Mouse (Mus musculus) neural tube, embryonic 15.5 days (tissue): ENCODE measurements around the gene Myo1d. TPM values are rescaled to one million over a fixed set of nuclear protein-coding genes. Genes with fewer than 3 reads are reported as not detected.

Experiments used
- ATAC-seq: fragments of 200-750 bp; cut with Nextera tagmentation; 2 replicates; pipeline ENCODE4 v1.8.0; 2017; ENCODE audit warnings: mild to moderate bottlenecking, moderate TSS enrichment, moderate library complexity; ENCODE audit not compliant: low FRiP score
- H3K27ac ChIP-seq: fragments of 300-500 bp; sonication (generic); replicated peaks from 2 replicates; pipeline ENCODE4 v1.5.1; 2015; ENCODE audit warnings: mild to moderate bottlenecking, inconsistent platforms
- H3K27me3 ChIP-seq: fragments of 300-500 bp; sonication (generic); replicated peaks from 2 replicates; pipeline ENCODE4 v1.6.1; 2015; ENCODE audit warnings: inconsistent platforms
- H3K36me3 ChIP-seq: fragments of 300-500 bp; sonication (generic); 2 replicates; pipeline ENCODE4 v1.6.1; 2015; ENCODE audit warnings: inconsistent platforms
- H3K4me1 ChIP-seq: fragments of 300-500 bp; sonication (generic); 2 replicates; pipeline ENCODE4 v1.6.1; 2015; ENCODE audit warnings: inconsistent platforms
- H3K4me2 ChIP-seq: fragments of 300-500 bp; sonication (generic); 2 replicates; pipeline ENCODE4 v1.6.1; 2015; ENCODE audit warnings: inconsistent platforms, mild to moderate bottlenecking, moderate library complexity
- H3K4me3 ChIP-seq: fragments of 300-500 bp; sonication (generic); replicated peaks from 2 replicates; pipeline ENCODE4 v1.5.1; 2015; ENCODE audit warnings: mild to moderate bottlenecking, inconsistent platforms
- H3K9ac ChIP-seq: fragments of 300-500 bp; sonication (generic); replicated peaks from 2 replicates; pipeline ENCODE4 v1.6.1; 2015; ENCODE audit warnings: mild to moderate bottlenecking, inconsistent platforms
- H3K9me3 ChIP-seq: fragments of 300-500 bp; sonication (generic); replicated peaks from 2 replicates; pipeline ENCODE4 v1.6.1; 2016; ENCODE audit warnings: inconsistent platforms
- WGBS: fragments of 180-500 bp; shearing (Covaris S2); methylation state at CpG from one replicate; pipeline ENCODE4 v1.1.7; 2015; ENCODE audit warnings: mixed read lengths; 5-methylcytosine and 5-hydroxymethylcytosine counted together
- polyA plus RNA-seq: library from polyadenylated mRNA; unstranded; fragments of >200 nt; fragmentation: Nextera tagmentation; extraction: Ambion mirVana; gene quantifications from 2 replicates; pipeline ENCODE4 v1.2.1, GENCODE M21; 2015

Gene Myo1d
- 2.6 and 6.9 TPM in 2 replicates for polyA plus RNA-seq

DNA sequence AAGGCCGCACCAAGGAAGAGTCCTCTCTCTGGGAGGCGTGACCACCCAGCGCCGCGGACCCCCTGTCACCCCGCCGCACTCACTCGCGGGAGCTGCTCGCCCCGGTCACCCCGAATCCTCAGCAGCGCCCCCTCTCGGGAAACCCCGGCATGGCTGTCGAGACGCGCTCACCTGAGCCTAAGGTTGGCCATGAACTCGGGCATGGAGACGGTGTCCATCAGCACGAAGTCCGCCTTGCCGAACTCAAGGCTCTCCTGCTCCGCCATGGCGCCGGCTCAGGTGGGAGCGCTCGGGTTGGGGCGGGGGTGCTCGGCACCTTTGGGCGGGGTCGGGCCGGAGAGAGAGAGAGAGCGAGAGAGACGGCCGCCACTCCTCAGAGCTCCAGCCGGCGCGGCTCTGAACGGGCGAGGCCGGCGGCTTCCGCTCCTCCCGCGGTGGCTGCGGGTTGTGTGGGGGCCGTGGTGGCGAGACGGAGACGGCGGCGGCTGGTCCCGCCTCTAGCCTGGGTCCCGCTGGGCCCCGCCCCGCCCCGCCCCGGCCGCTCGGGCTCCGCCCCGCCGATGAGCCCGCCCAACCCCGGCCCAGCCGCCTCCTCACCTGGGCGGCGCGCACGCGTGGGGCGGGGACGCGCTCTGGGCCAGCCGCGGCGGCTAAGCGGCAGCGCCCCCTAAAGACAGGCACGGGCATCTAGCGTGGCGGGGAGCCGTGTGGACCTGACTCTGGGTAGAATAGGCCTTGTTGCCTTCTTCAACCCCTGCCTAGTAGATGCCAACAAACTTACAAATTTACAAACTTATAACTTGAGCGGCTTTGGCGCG is at the start of gene Myo1d:
Myo1d (minus strand) TSS at position 499 of the 818 bp plus-strand sequence.
- Histone ChIP-seq H3K36me3 (no peaks in the 10 kb centered on the region), H3K9me3 (no peaks in the 10 kb centered on the region), H3K27ac (peak within 1 kb of the TSS; percentile 49), H3K9ac (peak within 1 kb of the TSS; percentile 54), H3K4me2 (peak within 1 kb of the TSS; percentile 93), H3K4me3 (peak within 1 kb of the TSS; percentile 74), H3K27me3 (no peaks in the 10 kb centered on the region), H3K4me1 (peaks cover 9% of the 10 kb centered on the region)
- ATAC-seq = peak; percentile 96
- WGBS = under 1% methylated on average over 85 of the region's 87 CpGs

DNA sequence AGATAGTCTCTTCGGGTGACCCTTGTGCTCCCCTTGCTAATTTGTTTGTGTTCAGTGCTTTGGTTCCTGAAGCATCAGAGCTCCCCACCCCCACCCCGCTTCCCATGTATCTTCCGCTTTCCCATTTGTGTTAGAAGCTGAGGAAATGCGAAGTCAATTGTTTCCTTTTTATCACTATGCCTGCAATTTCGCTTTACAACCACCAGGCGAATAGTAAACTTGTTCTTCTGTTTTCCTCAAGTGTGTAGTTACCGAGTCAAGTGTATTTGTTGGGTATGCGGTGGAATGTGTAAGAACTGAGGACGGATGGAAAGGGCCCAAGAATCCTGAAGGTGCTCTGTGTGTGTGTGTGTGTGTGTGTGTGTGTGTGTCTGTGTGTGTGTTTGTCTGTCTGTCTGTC is 42.0 kb upstream of the Myo1d start:
- no peak overlapping the region for H3K4me3 ChIP-seq
- no peak overlapping the region for H3K4me2 ChIP-seq
- no peaks in the 10 kb centered on the region for H3K27me3 ChIP-seq
- ATAC-seq = no peak
- H3K27ac ChIP-seq = no peak overlapping the region
- 0 out of 2 replicates have a peak, but pooled peaks cover 4% of the 10 kb centered on the region for H3K4me1 ChIP-seq
- 57% methylated on average over 9 of the region's 9 CpGs for WGBS
- no peaks in the 10 kb centered on the region for H3K9me3 ChIP-seq
- no peak overlapping the region for H3K9ac ChIP-seq
- H3K36me3 ChIP-seq = no peaks in the 10 kb centered on the region

DNA sequence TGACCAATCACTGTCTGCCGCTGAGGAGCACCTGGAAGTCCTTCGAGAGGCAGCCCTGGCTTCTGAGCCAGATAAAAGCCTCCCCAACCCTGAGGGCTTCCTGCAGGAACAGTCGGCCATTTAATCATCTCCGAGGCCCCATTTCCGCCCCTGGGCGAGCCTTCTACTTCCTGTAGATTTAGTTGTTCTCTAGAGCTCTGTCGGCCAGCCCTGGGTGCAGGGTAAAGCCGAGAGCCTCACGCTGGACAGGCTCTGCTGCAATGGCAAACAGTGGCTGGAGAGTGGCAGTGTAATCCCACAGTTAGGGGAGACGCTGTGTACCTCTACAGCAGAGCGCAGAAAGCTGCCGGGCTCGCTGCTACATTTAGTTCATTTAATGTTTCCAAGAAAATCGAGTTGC is 41.5 kb upstream of the Myo1d start:
- Histone ChIP-seq H3K9ac (no peak overlapping the region), H3K4me3 (no peak overlapping the region), H3K27ac (no peak overlapping the region), H3K27me3 (no peaks in the 10 kb centered on the region), H3K36me3 (no peaks in the 10 kb centered on the region), H3K4me1 (0 out of 2 replicates have a peak, but pooled peaks cover 4% of the 10 kb centered on the region), H3K4me2 (no peak overlapping the region), H3K9me3 (no peaks in the 10 kb centered on the region)
- WGBS = 52% methylated on average over 14 of the region's 14 CpGs
- peak; percentile 68 for ATAC-seq

DNA sequence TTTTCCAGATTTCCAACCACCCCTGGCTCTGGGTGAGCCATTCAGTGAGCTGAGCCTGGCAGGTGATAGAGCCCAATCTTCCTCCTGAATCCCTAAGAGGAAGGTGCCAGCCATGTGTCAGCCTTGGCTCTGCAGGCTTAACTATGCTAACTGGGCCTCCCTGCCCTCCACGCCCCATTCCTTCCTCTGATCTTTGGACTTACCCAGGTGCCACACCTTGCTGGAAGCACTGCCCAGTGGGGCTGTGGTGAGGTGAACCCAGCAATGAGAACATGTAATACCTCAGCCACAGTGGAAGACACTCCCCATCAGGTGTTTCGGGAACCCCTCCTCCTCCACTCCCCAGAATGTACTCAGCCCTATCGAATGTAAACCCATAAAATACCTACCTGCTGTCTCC is 40.3 kb upstream of the Myo1d start:
- Histone ChIP-seq H3K4me3 (no peak overlapping the region), H3K4me1 (0 out of 2 replicates have a peak, but pooled peaks cover 4% of the 10 kb centered on the region), H3K9me3 (no peaks in the 10 kb centered on the region), H3K27ac (no peak overlapping the region), H3K27me3 (no peaks in the 10 kb centered on the region), H3K4me2 (no peak overlapping the region), H3K9ac (no peak overlapping the region), H3K36me3 (no peaks in the 10 kb centered on the region)
- ATAC-seq = no peak
- WGBS = 88% methylated on average over 3 of the region's 3 CpGs

DNA sequence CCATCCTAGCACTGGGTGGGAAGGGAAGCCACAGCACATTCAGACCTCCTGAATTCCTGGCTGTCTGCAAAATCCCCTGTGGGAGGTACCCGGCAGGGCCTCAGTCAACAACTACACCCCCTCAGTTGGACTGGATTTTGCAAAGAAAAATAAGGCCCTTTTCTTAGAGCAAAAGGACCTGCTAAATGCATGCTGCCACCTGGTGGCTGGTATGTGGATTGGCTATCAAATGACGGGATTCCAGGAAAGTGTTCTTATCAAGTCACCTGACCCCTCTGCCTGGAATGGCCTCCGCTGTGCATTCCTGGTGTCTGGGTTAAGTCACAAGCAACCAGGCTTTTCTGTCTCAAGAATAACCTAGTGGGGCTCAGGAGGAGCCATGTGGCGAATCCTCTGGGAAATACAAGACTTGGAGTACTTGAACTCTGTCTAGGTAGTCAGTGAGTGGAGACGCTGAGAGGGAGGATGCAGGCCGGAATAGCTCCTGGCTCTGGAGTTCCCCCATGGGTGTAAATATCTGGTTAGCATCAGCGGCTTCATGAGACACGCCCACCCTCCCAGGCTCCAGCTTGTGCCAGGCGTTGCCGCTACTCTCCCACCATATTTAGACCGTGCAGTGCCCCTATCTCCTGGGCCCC is 38.4 kb upstream of the Myo1d start:
- Histone ChIP-seq H3K9me3 (no peaks in the 10 kb centered on the region), H3K4me1 (0 out of 2 replicates have a peak, but pooled peaks cover 4% of the 10 kb centered on the region), H3K27me3 (no peaks in the 10 kb centered on the region), H3K4me2 (no peak overlapping the region), H3K27ac (no peak overlapping the region), H3K4me3 (no peak overlapping the region), H3K9ac (no peak overlapping the region), H3K36me3 (no peaks in the 10 kb centered on the region)
- WGBS = 49% methylated on average over 11 of the region's 11 CpGs
- no peak; the same call in 1 of the 2 replicates for ATAC-seq

DNA sequence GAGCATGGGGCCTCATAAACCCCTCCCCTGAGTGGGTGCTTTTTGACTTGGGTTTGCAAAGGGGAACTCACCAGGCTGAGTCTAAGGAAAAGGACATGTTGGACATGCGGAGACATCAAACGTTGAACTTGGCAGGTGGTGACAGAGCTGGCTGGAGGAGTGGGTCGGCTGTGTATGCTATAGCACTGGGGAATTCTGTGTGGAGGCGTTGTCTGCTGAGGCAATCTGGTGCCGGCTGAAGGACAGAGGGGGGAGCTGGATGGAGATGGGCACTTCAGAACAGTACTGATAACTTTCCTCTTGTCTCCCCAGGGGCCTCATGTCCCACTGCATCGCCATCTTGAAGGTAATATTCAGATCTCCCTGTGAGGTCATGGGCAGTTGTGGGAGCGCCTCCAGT is 35.5 kb upstream of the Myo1d start:
- Histone ChIP-seq H3K27ac (no peak overlapping the region), H3K9me3 (no peaks in the 10 kb centered on the region), H3K36me3 (no peaks in the 10 kb centered on the region), H3K27me3 (no peaks in the 10 kb centered on the region), H3K4me3 (no peak overlapping the region), H3K4me1 (peaks cover 15% of the 10 kb centered on the region), H3K9ac (no peak overlapping the region), H3K4me2 (no peak overlapping the region)
- WGBS = 90% methylated on average over 7 of the region's 7 CpGs
- no peak for ATAC-seq

DNA sequence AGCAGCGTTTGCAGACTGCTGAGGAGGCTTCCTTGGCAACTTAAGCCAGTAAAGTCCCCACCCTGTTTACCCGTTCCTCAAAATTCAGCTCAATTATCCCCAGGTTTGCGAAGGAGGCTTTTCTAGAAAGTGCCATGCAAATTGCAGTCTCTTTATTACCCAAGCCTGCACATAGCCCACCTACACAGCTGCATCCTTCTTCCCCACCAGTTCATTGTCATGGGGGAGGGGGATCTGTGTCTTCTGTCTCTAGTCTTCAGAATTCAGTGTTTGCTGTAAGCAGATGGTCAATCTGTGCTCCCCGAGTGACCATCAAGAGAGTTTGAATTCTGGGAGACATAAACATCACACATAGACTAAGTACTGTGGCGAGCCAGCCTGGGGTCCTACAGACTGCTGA is 31.3 kb upstream of the Myo1d start:
- WGBS = 15% methylated on average over 5 of the region's 5 CpGs
- no peak for ATAC-seq

DNA sequence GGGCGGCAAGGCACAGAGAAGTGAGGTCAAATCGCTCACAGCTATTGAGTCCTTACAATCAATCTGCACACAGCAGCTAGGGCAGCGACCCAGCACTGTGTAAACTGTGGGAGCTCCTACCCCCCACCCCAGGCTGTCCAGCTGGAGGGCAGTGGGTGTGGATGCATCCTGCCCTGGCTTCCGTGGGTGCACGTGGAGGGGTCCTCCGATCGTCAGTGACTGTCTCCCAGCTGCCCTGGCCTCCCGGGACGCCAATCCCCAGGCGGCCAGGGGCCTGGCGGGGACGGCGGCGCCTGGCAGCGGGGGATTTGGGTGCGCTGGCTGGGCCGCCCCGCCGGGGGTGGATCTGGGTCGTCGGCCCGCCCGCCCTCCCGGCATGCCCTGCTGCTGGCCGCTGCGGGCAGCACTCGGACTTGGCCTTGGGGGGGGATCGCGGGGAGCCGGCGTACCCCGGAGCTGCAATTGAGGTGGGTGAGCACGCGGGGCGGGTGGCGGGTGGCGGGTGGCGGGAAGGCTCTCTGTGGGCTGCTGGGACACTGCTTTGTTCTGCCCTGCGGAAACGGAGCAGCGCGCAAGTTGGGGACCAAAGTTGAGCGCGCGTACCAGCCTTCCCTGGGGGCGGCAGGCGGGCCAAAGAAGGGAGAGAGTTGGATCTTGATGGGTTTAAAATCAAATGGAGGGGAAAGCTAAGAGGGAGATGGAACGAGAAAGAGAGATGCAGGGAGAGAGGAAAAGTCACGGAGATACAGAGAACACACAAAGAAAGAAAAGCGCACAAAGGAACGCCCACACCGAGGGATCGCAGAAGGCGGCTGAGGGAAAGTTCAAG is 30.4 kb upstream of the Myo1d start, which contains the start of gene Tmem98:
Tmem98 (plus strand) TSS at position 183 of the 829 bp plus-strand sequence.
- peaks cover 19% of the 10 kb centered on the region for H3K4me1 ChIP-seq
- no peaks in the 10 kb centered on the region for H3K36me3 ChIP-seq
- H3K4me3 ChIP-seq = peak within 1 kb of the TSS; percentile 46
- WGBS = 2% methylated on average over 54 of the region's 54 CpGs
- H3K4me2 ChIP-seq = peak within 1 kb of the TSS; percentile 89
- ATAC-seq = peak; percentile 63
- H3K9ac ChIP-seq = peak within 1 kb of the TSS; percentile 51
- H3K27ac ChIP-seq = no peak within 1 kb of the TSS
- H3K27me3 ChIP-seq = no peaks in the 10 kb centered on the region
- no peaks in the 10 kb centered on the region for H3K9me3 ChIP-seq

More for the DNA sequence above, 31.3 kb upstream of the Myo1d start:
- Histone ChIP-seq H3K36me3 (no peaks in the 10 kb centered on the region), H3K9me3 (no peaks in the 10 kb centered on the region), H3K4me3 (peak overlapping the region; percentile 46; the same call in 1 of the 2 replicates), H3K9ac (peak overlapping the region; percentile 51; the same call in 1 of the 2 replicates), H3K4me2 (peak overlapping the region; percentile 89), H3K4me1 (peaks cover 19% of the 10 kb centered on the region), H3K27me3 (no peaks in the 10 kb centered on the region), H3K27ac (no peak overlapping the region)

DNA sequence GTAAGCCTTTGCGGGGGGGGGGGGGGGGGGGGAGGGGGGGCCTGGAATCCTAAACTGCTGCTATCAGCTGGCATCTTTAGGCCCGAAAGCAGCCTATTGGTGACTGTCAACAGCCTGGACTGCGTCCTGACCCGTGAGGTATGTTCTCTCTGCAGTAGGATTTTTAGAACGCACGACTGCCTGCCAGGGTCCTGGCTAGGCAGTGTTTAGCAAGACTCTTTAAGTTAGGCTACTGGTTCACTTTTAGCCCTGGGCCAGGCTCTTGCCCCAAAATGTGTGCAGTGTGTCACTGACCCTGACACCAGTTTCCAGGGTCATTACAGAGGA is 29.8 kb upstream of the Myo1d start:
- no peak for ATAC-seq
- Histone ChIP-seq H3K4me3 (peak overlapping the region; percentile 46), H3K36me3 (no peaks in the 10 kb centered on the region), H3K27ac (no peak overlapping the region), H3K27me3 (no peaks in the 10 kb centered on the region), H3K4me1 (peaks cover 19% of the 10 kb centered on the region), H3K9ac (peak overlapping the region; percentile 51), H3K4me2 (peak overlapping the region; percentile 89), H3K9me3 (no peaks in the 10 kb centered on the region)
- WGBS = 35% methylated on average over 5 of the region's 6 CpGs

DNA sequence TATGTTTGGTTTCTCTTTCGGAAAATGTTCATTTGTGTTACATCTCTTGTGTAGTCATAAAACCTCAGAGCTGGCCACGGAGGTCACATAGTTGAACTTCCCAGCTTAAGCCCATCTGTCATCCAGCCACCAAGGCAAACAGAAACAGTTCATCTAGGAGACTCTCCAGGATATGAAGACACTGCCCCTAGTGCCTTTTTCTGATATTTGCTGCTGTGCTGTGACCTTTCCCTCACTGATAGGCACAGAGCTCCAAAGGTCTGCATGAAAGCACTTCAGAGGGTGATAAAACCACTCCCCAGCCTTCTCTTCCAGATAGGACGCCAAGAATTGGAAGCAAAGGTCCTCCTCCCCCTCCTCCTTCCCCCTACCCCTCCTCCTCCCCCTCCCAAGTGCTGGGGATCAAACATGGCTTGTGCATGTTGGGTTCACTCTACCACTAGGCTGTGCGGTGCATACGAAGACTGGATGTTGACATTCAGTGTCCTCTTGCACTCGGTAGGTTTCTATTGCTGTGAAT is 28.8 kb upstream of the Myo1d start:
- 67% methylated on average over 6 of the region's 6 CpGs for WGBS
- Histone ChIP-seq H3K36me3 (no peaks in the 10 kb centered on the region), H3K9ac (no peak overlapping the region), H3K27me3 (no peaks in the 10 kb centered on the region), H3K27ac (no peak overlapping the region), H3K4me1 (peaks cover 19% of the 10 kb centered on the region), H3K4me2 (no peak overlapping the region), H3K4me3 (no peak overlapping the region), H3K9me3 (no peaks in the 10 kb centered on the region)
- ATAC-seq = no peak

DNA sequence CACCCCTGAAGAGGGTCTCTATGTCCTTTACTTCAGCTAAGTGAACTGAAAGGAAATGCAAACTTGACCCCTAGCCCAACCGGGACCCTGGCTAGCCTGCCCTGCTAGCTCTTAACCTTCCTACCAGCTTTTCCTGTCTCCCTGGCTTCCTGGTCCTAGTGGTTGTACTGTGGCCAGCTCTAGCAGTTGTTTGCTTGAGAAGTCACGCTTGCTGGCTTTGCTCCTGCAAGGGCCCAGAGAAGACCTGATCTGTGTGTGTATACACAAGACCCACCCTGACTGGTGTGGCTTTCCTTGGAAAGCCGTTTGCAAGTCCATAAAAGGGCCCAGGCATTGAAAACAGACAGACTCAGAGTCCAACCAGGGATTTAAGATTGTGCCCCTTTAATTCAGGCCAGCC is 22.9 kb upstream of the Myo1d start:
- ATAC-seq = no peak
- Histone ChIP-seq H3K27me3 (no peaks in the 10 kb centered on the region), H3K4me1 (no peaks in the 10 kb centered on the region), H3K4me3 (no peak overlapping the region), H3K36me3 (no peaks in the 10 kb centered on the region), H3K4me2 (no peak overlapping the region), H3K27ac (no peak overlapping the region), H3K9me3 (no peaks in the 10 kb centered on the region), H3K9ac (no peak overlapping the region)
- WGBS = 59% methylated on average over 3 of the region's 3 CpGs
